Mouse (Mus musculus): ENCODE data around the gene B4galt2. TPM values are rescaled to one million over a fixed set of nuclear protein-coding genes. Genes with fewer than 3 reads are reported as not detected.

The B4galt2 gene
- polyA plus RNA-seq, 1 experiment from 2014 or later = 13.9 TPM

GRCm38 (mm10) chr4:117917847-117918246 is 34.6 kb upstream of the B4galt2 start:
- peaks cover 64% of the 10 kb centered on the region for H3K4me1 ChIP-seq
- H3K27ac ChIP-seq (replicated peaks) = peak overlapping the region; percentile 61
- H3K9me3 ChIP-seq = no peaks in the 10 kb centered on the region
- H3K9ac ChIP-seq = no peak overlapping the region
- WGBS = 82% methylated on average over 4 of the region's 4 CpGs
- ATAC-seq (ENCODE audit: extremely low read depth, insufficient number of reproducible peaks, low FRiP score, low TSS enrichment) = no peak
- no peaks in the 10 kb centered on the region for H3K36me3 ChIP-seq
- peaks cover 14% of the 10 kb centered on the region for H3K27me3 ChIP-seq (replicated peaks)
- no peak overlapping the region for H3K4me2 ChIP-seq
- no peak overlapping the region for H3K4me3 ChIP-seq

GRCm38 (mm10) chr4:117917402-117917801 is 34.1 kb upstream of the B4galt2 start:
- no peak for ATAC-seq (ENCODE audit: extremely low read depth, insufficient number of reproducible peaks, low FRiP score, low TSS enrichment)
- no peak overlapping the region for H3K4me3 ChIP-seq
- peaks cover 65% of the 10 kb centered on the region for H3K4me1 ChIP-seq
- H3K27ac ChIP-seq (replicated peaks) = peak overlapping the region; percentile 61
- H3K9ac ChIP-seq = no peak overlapping the region
- no peaks in the 10 kb centered on the region for H3K9me3 ChIP-seq
- H3K27me3 ChIP-seq (replicated peaks) = peaks cover 12% of the 10 kb centered on the region
- peaks cover 2% of the 10 kb centered on the region for H3K36me3 ChIP-seq
- no peak overlapping the region for H3K4me2 ChIP-seq
- WGBS = 68% methylated on average over 4 of the region's 4 CpGs

- Histone ChIP-seq H3K27me3 (replicated peaks) (0 out of 2 replicates have a peak, but pooled peaks cover 6% of the 10 kb centered on the region), H3K9ac (no peak overlapping the region), H3K9me3 (no peaks in the 10 kb centered on the region), H3K4me1 (peaks cover 66% of the 10 kb centered on the region), H3K36me3 (peaks cover 12% of the 10 kb centered on the region), H3K27ac (replicated peaks) (peak overlapping the region; percentile 82), H3K4me3 (peak overlapping the region; percentile 93; the same call in 1 of the 2 replicates), H3K4me2 (peak overlapping the region; percentile 100)
- ATAC-seq (ENCODE audit: extremely low read depth, insufficient number of reproducible peaks, low FRiP score, low TSS enrichment) = no peak
- WGBS = 64% methylated on average over 5 of the region's 5 CpGs
Observed at GRCm38 (mm10) chr4:117916386-117916785, 33.1 kb upstream of the B4galt2 start.

GRCm38 (mm10) chr4:117915489-117916105 is 32.3 kb upstream of the B4galt2 start:
- peak overlapping the region; percentile 82 for H3K27ac ChIP-seq (replicated peaks)
- peaks cover 20% of the 10 kb centered on the region for H3K36me3 ChIP-seq
- H3K9ac ChIP-seq = peak overlapping the region; percentile 95
- WGBS = 5% methylated on average over 19 of the region's 19 CpGs
- H3K4me2 ChIP-seq = peak overlapping the region; percentile 100
- H3K9me3 ChIP-seq = no peaks in the 10 kb centered on the region
- ATAC-seq (ENCODE audit: extremely low read depth, insufficient number of reproducible peaks, low FRiP score, low TSS enrichment) = no peak
- H3K27me3 ChIP-seq (replicated peaks) = 0 out of 2 replicates have a peak, but pooled peaks cover under 1% of the 10 kb centered on the region
- peak overlapping the region; percentile 93 for H3K4me3 ChIP-seq
- peaks cover 70% of the 10 kb centered on the region for H3K4me1 ChIP-seq

- no peaks in the 10 kb centered on the region for H3K27me3 ChIP-seq (replicated peaks)
- H3K4me3 ChIP-seq = peak within 1 kb of the TSS; percentile 93
- H3K9me3 ChIP-seq = no peaks in the 10 kb centered on the region
- H3K9ac ChIP-seq = peak within 1 kb of the TSS; percentile 95
- H3K36me3 ChIP-seq = peaks cover 24% of the 10 kb centered on the region
- ATAC-seq (ENCODE audit: extremely low read depth, insufficient number of reproducible peaks, low FRiP score, low TSS enrichment) = peak; percentile 81
- peak within 1 kb of the TSS; percentile 100 for H3K4me2 ChIP-seq
- WGBS = under 1% methylated on average over 61 of the region's 61 CpGs
- H3K27ac ChIP-seq (replicated peaks) = peak within 1 kb of the TSS; percentile 82
- H3K4me1 ChIP-seq = peaks cover 77% of the 10 kb centered on the region
Observed at GRCm38 (mm10) chr4:117914591-117915442, 31.5 kb upstream of the B4galt2 start, which contains the start of gene Ipo13. Gene Ipo13 (minus strand): TSS chr4:117914999.

GRCm38 (mm10) chr4:117914031-117914430 is 30.7 kb upstream of the B4galt2 start:
- peaks cover 32% of the 10 kb centered on the region for H3K36me3 ChIP-seq
- H3K4me1 ChIP-seq = peaks cover 80% of the 10 kb centered on the region
- peak overlapping the region; percentile 100 for H3K4me2 ChIP-seq
- H3K9ac ChIP-seq = peak overlapping the region; percentile 95
- no peak for ATAC-seq (ENCODE audit: extremely low read depth, insufficient number of reproducible peaks, low FRiP score, low TSS enrichment)
- peak overlapping the region; percentile 82; the same call in 1 of the 2 replicates for H3K27ac ChIP-seq (replicated peaks)
- H3K9me3 ChIP-seq = no peaks in the 10 kb centered on the region
- no peaks in the 10 kb centered on the region for H3K27me3 ChIP-seq (replicated peaks)
- peak overlapping the region; percentile 93 for H3K4me3 ChIP-seq
- 9% methylated on average over 8 of the region's 8 CpGs for WGBS

- WGBS = 45% methylated on average over 3 of the region's 3 CpGs
- Histone ChIP-seq H3K27ac (replicated peaks) (no peak overlapping the region), H3K9me3 (no peaks in the 10 kb centered on the region), H3K36me3 (peaks cover 37% of the 10 kb centered on the region), H3K4me2 (peak overlapping the region; percentile 100), H3K4me3 (peak overlapping the region; percentile 93), H3K4me1 (peaks cover 79% of the 10 kb centered on the region), H3K9ac (peak overlapping the region; percentile 95), H3K27me3 (replicated peaks) (no peaks in the 10 kb centered on the region)
- no peak for ATAC-seq (ENCODE audit: extremely low read depth, insufficient number of reproducible peaks, low FRiP score, low TSS enrichment)
Observed at GRCm38 (mm10) chr4:117913421-117913820, 30.1 kb upstream of the B4galt2 start.

- Histone ChIP-seq H3K9me3 (no peaks in the 10 kb centered on the region), H3K4me2 (peak overlapping the region; percentile 100), H3K27ac (replicated peaks) (no peak overlapping the region), H3K4me1 (peaks cover 78% of the 10 kb centered on the region), H3K27me3 (replicated peaks) (no peaks in the 10 kb centered on the region), H3K4me3 (peak overlapping the region; percentile 93), H3K36me3 (peaks cover 43% of the 10 kb centered on the region), H3K9ac (peak overlapping the region; percentile 50; the same call in 1 of the 2 replicates)
- WGBS = 65% methylated on average over 7 of the region's 7 CpGs
- no peak for ATAC-seq (ENCODE audit: extremely low read depth, insufficient number of reproducible peaks, low FRiP score, low TSS enrichment)
Observed at GRCm38 (mm10) chr4:117912685-117913273, 29.5 kb upstream of the B4galt2 start.

GRCm38 (mm10) chr4:117912131-117912561 is 28.9 kb upstream of the B4galt2 start:
- Histone ChIP-seq H3K9ac (no peak overlapping the region), H3K27ac (replicated peaks) (no peak overlapping the region), H3K4me3 (no peak overlapping the region), H3K27me3 (replicated peaks) (no peaks in the 10 kb centered on the region), H3K36me3 (peaks cover 47% of the 10 kb centered on the region), H3K9me3 (no peaks in the 10 kb centered on the region), H3K4me1 (peaks cover 72% of the 10 kb centered on the region), H3K4me2 (no peak overlapping the region)
- WGBS = 89% methylated on average over 13 of the region's 13 CpGs
- ATAC-seq (ENCODE audit: extremely low read depth, insufficient number of reproducible peaks, low FRiP score, low TSS enrichment) = no peak

- H3K36me3 ChIP-seq = peaks cover 75% of the 10 kb centered on the region
- H3K4me2 ChIP-seq = no peak overlapping the region
- 81% methylated on average over 8 of the region's 8 CpGs for WGBS
- H3K27me3 ChIP-seq (replicated peaks) = no peaks in the 10 kb centered on the region
- no peak overlapping the region for H3K27ac ChIP-seq (replicated peaks)
- no peaks in the 10 kb centered on the region for H3K9me3 ChIP-seq
- H3K4me3 ChIP-seq = no peak overlapping the region
- no peak overlapping the region; the same call in 1 of the 2 replicates for H3K9ac ChIP-seq
- H3K4me1 ChIP-seq = peaks cover 57% of the 10 kb centered on the region
- no peak for ATAC-seq (ENCODE audit: extremely low read depth, insufficient number of reproducible peaks, low FRiP score, low TSS enrichment)
Observed at GRCm38 (mm10) chr4:117908834-117909453, 25.7 kb upstream of the B4galt2 start.

GRCm38 (mm10) chr4:117906196-117906595 is 22.9 kb upstream of the B4galt2 start:
- Histone ChIP-seq H3K4me2 (no peak overlapping the region), H3K36me3 (peaks cover 89% of the 10 kb centered on the region), H3K4me1 (peaks cover 34% of the 10 kb centered on the region), H3K27ac (replicated peaks) (no peak overlapping the region), H3K4me3 (no peak overlapping the region), H3K9me3 (no peaks in the 10 kb centered on the region), H3K27me3 (replicated peaks) (no peaks in the 10 kb centered on the region), H3K9ac (no peak overlapping the region)
- ATAC-seq (ENCODE audit: extremely low read depth, insufficient number of reproducible peaks, low FRiP score, low TSS enrichment) = no peak
- WGBS = 82% methylated on average over 3 of the region's 3 CpGs
